Mouse (Mus musculus): ENCODE measurements around the gene Mt1.

GRCm38 (mm10) chr8:94136192-94136591 lies 42.7 kb upstream of the Mt1 start:
- TF ChIP-seq POLR2A (IDR thresholded peaks at IDR 0.05; ENCODE audit: low read depth, low read length) (no peak), CTCF (IDR thresholded peaks at IDR 0.05; ENCODE audit: extremely low read depth, insufficient read depth, insufficient read length, insufficient replicate concordance) (no peak)
